Mouse (Mus musculus) neural tube, embryonic 10.5 days (tissue): Measurements from ENCODE around the gene Capzb.

Experiments
- DNase-seq: peaks from one replicate; pipeline ENCODE4 v3.0.0-alpha.2; 2017; ENCODE audit warnings: low spot score; ENCODE audit errors: extremely low spot score

The Capzb gene

DNA sequence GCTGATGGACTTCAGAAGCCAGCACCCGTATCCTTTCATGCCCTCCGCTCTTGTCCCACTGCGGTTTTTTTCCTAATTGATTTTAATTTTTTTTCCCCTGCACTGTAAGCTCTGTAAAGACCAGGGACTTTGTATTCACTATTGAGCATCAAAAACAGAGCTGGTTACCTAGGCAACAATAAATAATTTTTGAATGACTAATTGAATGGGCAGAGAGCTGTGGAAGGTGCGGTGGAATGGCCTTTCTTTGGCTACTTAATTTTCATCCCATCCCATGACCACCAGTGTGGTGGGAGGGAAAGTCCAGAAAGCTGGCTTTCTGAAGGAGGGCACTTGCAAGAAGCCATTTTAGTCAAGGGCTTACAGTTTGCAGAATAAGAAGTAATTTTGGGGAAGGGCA lies 41.6 kb downstream of the Capzb start:
- DNase-seq = no peak

DNA sequence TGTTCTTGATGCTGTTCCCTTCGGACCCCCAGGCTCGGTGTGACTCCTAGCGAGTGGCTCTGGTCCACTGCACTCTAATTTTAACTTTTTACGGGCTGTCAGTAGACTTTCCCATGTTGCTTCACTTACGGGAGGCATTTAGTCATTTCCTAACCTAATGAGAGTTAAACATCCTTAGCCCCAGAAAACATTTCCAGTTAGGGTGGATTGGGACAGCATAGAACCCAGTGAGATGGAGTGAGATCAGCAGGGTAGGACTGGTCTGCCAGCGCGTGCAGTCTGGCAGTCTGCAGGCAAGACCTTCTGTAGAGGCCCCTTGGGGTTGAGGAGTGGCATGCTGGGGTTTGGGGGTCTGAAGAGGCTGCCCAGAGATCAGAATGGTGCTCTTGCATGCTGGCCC lies 42.9 kb downstream of the Capzb start:
- no peak for DNase-seq

GRCm38 (mm10) chr4:139238612-139239011 lies 45.9 kb downstream of the Capzb start:
- no peak for DNase-seq

DNA sequence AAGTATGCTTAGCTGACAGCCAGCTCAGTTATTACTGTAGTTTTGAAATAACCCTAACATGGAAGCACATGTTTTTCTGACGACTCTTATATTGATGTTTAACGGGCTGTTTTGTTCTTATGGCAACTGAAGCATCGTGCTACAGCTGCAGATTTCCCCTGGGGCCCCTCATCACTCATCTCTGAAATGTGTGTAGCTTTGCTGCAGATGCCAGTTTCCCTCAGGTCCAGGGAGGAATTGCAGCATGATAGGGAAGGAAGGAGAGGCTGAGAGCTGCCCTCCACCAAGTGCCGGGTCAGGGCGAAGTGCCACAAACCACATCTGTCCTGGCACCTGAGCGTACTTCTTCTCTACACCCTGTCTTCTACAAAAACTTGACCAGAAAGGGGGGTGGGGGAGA lies 47.6 kb downstream of the Capzb start:
- no peak for DNase-seq

DNA sequence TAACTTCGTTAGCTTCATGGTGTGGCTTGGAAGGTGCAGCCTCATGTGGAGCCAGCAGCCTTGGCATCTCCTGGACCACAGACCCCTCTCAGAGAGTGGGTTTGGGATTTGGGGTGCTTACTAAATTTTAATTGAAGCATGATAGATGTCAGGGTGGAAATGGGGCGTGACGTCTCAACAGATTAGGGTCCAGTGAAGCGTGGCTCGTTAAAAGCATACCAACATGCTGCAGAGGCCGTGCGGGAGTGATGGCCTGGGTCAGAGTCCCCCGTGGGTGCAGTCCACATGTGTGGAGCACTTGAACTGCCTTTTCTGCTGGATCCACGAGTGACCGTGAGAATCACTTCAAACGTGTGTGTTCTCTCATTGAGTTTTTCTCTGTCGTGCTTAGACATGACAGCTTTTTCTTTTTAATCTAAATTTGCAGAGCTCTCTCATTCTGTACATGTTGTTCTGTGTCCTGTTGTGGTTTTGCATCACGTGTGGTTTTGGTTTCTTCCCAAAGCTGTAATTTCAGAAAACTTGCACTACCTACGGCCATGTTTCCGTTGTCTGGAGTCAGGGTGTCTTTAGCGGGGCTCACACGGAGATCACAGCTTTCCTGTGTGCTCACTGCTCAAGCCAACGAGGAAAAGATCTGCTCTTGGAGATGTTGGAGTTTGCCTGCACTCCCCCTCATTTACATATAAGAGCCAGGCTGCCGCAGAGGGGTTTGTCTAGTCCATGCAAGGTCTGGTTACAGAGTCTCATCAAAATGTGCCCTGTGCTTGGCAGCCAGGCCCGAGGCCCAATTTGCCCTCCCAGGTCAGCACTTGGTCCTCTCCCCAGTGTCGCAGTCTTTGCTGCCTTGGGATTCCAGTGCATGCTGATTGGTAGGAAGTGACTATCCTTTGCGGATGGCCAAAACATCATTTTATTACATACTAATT lies 49.2 kb downstream of the Capzb start:
- DNase-seq = no peak

DNA sequence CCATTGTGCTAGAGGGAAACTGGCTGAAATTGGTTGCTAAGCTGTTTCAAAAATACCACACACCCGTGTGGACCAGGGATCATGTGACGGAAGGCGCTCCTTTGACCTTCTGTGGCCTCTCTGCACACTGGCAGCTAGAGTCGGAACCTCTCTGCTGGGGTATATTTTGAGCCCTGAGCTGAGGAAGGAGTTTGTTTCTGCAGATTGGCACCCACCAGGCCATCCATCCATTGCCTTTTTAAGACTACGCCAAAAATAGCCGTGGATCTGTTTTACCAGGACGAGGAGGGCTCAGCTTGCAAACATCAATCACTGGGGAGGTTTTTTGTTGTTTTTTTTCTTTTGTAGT lies 49.9 kb downstream of the Capzb start:
- no peak for DNase-seq

- DNase-seq = no peak
Observed at GRCm38 (mm10) chr4:139244176-139244575, 51.5 kb downstream of the Capzb start.

- no peak for DNase-seq
Observed at GRCm38 (mm10) chr4:139244766-139245165, 52.1 kb downstream of the Capzb start.

DNA sequence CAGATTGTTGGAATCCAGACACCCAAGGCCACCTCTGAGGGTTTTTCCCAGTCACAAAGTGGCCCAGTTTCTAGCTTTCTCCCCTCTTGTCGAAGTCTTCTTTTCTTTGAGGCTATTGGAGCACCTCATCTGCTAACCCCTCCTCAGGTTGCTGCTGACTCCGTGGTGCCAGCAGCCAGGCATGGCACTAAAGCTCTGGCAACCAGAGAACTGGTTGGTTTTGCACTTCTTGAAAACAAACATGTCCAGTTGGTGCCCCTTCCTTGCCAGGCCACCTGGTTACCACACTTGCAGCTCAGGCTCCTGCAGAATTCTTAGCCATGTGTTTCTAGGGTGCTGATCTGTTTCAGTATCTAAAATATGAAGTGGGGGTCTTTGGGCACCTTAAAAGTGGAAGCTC lies 52.8 kb downstream of the Capzb start:
- no peak for DNase-seq

DNA sequence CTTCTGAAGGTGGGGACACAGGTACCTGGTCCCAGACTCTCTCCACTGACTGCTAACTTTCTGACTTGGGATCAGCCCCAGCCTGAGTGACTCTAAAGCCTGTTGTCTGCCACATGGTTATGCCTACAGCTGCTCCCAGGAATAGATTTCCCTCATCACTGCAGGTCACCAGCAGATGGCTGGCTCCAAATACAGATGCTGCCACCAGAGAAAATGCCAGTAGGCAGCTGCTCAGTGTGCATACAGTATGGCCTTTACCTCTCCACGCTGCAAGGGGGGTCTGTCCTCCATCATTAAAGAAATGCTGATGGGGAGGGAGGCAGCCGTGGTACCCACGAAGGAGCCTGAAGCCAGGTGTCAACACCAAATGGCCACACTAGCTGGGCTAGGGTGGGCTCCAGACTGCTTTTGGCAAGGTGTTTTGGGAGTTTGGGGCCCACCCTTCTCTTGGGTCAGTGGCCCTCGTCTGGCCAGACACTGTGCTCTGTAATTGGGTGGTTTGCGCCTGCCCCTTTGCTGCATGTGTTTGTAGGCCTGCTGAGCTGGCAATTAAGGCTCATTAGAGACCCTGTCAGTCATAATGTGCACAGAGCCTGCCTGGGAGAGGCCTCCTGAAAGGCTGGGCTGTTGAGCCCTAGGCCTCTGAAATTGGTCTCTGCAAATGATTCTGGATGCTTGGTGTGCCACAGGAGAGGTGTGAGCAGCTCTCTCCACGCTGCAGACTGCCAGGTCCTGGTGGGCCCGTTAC lies 53.6 kb downstream of the Capzb start:
- DNase-seq = no peak

GRCm38 (mm10) chr4:139247966-139248365 lies 55.3 kb downstream of the Capzb start:
- DNase-seq = no peak

- no peak for DNase-seq
Observed at GRCm38 (mm10) chr4:139248736-139249135, 56.0 kb downstream of the Capzb start.

- no peak for DNase-seq
Observed at GRCm38 (mm10) chr4:139250043-139250442, 57.3 kb downstream of the Capzb start.

DNA sequence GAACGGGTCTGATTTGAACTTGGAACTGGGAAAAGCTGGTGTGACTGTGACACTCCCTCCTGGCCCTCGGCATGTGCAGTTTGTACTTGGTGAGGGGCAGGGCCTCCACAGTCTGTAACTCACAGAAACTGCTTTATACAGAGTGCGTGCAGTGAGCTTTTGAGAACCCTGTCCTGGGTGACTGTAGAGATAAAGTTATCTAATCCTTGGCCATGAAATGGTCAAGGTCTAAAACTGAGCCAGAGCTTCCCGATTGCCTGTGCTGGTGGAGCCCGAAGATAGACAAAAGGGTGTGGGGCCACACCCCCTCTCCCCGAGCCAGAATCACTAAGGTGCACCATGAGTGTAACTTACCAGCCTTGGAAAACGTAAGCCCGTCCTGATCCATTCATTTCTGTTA lies 58.2 kb downstream of the Capzb start:
- no peak for DNase-seq

GRCm38 (mm10) chr4:139252051-139252760 lies 59.5 kb downstream of the Capzb start:
- peak; percentile 77 for DNase-seq

GRCm38 (mm10) chr4:139253206-139253605 lies 60.5 kb downstream of the Capzb start:
- DNase-seq = no peak

- DNase-seq = no peak
Observed at GRCm38 (mm10) chr4:139256146-139256545, 63.4 kb downstream of the Capzb start.

GRCm38 (mm10) chr4:139256708-139257107 lies 64.0 kb downstream of the Capzb start:
- DNase-seq = no peak

DNA sequence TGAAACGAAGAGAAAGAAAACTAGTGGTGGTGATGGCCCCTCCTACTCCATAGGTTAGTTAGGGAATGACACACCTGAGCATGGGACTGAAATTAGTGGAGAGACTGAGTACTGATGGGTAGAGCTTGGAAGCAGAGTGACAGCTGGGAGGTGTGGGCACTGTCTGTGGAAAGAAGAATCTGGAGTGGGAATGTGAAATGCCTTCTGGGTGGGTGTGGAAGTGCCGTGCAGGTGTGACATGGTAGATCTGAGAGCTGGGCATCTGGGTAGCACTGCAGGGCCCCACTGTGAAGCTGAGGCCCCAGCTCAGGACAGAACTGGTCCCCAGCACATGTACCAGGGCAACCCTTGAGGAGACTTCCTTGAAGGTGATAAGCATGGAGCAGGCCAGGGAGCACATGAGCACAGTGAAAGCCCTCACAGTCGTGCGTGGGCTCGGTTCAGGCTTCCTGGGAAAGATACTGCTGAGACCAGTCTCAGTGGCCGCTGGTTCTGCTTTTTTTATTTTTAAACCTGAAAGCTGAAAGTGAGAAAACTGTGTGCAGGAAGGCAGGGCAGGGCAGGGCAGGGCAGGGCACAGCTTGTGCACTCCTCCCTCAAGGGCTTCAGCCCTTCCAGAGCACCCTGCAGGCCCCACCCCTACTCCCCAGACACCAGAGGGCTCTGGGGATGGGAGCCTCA lies 66.1 kb downstream of the Capzb start:
- no peak for DNase-seq

DNA sequence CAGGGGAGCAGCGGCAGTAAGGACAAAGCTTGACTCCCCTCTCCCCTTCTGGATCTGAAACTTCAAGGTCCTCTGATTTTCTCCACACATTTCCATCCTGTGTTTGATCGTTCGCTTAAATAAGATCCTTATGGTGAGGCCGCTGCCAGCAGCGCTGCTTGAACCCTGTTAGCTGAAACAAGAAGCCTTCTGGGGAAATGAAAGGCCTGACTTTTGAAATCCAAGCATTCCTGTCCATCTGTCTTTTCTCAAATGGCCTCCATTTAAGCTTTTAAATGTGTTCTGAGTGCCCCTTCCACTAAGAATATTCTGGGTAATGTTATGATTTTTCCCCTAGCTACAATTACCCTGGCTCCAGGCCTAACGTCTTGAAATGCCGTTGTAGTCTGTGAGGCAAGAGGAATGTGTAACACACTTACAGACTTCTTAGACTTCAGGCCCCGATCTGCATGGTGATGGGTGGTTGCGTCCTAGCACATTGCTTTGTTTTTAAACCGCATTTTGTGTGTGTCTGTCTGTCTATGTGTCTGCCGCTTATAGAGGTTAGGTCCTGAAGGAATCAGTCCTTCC lies 66.7 kb downstream of the Capzb start:
- no peak for DNase-seq

GRCm38 (mm10) chr4:139262981-139263380 lies 70.3 kb downstream of the Capzb start:
- DNase-seq = no peak
